Mouse (Mus musculus) lung, embryonic 16.5 days (tissue): ENCODE data around the gene Pde5a. TPM values are rescaled to one million over a fixed set of nuclear protein-coding genes. Genes with fewer than 3 reads are reported as not detected.
A peak's percentile ranks its signal among the peaks of the same experiment; 100 is the strongest.

Experiments
- ATAC-seq: fragments of 200-750 bp; cut with Nextera tagmentation; 2 replicates; pipeline ENCODE4 v1.8.0; 2017; ENCODE audit warnings: low read depth, mild to moderate bottlenecking, moderate library complexity
- H3K27ac ChIP-seq: fragments of 300-500 bp; sonication (generic); 2 replicates; pipeline ENCODE4 v1.5.1; 2014; ENCODE audit warnings: mild to moderate bottlenecking, control low read depth, low read length
- H3K27me3 ChIP-seq: fragments of 300-500 bp; sonication (generic); 2 replicates; pipeline ENCODE4 v1.6.1; 2014; ENCODE audit warnings: low read depth, low read length, mixed read lengths; ENCODE audit not compliant: control insufficient read depth, insufficient read depth
- H3K36me3 ChIP-seq: fragments of 300-500 bp; sonication (generic); 2 replicates; pipeline ENCODE4 v1.6.1; 2014; ENCODE audit warnings: low read length; ENCODE audit not compliant: control insufficient read depth, insufficient read depth
- H3K4me1 ChIP-seq: fragments of 300-500 bp; sonication (generic); replicated peaks from 2 replicates; pipeline ENCODE4 v1.6.1; 2014; ENCODE audit warnings: low read length, mixed read lengths; ENCODE audit not compliant: control insufficient read depth, insufficient read depth
- H3K4me2 ChIP-seq: fragments of 300-500 bp; sonication (generic); 2 replicates; pipeline ENCODE4 v1.6.1; 2014; ENCODE audit warnings: low read depth, low read length, control low read depth
- H3K4me3 ChIP-seq: fragments of 300-500 bp; sonication (generic); 2 replicates; pipeline ENCODE4 v1.5.1; 2014; ENCODE audit warnings: mild to moderate bottlenecking, low read length, control low read depth
- H3K9ac ChIP-seq: fragments of 300-500 bp; sonication (generic); 2 replicates; pipeline ENCODE4 v1.6.1; 2014; ENCODE audit warnings: low read length, control low read depth
- H3K9me3 ChIP-seq: fragments of 300-500 bp; sonication (generic); 2 replicates; pipeline ENCODE4 v1.6.1; 2016; ENCODE audit warnings: low read length; ENCODE audit not compliant: control insufficient read depth
- WGBS: fragments of 180-500 bp; shearing (Covaris S2); extraction: QIAGEN DNeasy Blood & Tissue Kit; methylation state at CpG from one replicate; pipeline ENCODE4 v1.1.7; 2014; 5-methylcytosine and 5-hydroxymethylcytosine counted together
- polyA plus RNA-seq: library from polyadenylated mRNA; unstranded; fragments of >200 nt; fragmentation: Nextera tagmentation; extraction: Ambion mirVana; gene quantifications from 2 replicates; pipeline ENCODE4 v1.2.1, GENCODE M21; 2015

The Pde5a gene
- polyA plus RNA-seq, 1 experiment from 2014 or later: 24.7 TPM

DNA sequence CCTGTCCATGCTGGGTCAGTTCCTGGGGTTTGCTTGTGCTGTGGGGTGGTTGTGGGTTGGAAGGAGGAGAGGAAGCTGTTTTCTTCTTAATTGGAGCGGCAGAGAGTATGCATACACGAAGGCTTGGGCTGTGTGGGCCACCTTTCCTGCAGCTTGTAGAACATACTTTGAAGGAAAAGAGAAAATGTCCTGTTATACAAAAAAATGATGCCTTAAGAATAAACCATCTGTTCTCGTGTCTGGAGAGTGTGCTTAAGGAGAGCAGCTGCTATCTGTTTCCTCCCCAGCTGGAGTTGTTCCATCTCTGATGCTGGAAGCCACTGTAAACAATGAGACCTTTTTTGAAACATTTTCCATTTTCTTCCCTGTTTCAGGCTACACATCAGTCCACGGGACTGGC is 85.8 kb downstream of the Pde5a start:
- peak overlapping the region; percentile 62 for H3K27ac ChIP-seq
- WGBS: 29% methylated on average over 4 of the region's 4 CpGs
- ATAC-seq: peak; percentile 88

DNA sequence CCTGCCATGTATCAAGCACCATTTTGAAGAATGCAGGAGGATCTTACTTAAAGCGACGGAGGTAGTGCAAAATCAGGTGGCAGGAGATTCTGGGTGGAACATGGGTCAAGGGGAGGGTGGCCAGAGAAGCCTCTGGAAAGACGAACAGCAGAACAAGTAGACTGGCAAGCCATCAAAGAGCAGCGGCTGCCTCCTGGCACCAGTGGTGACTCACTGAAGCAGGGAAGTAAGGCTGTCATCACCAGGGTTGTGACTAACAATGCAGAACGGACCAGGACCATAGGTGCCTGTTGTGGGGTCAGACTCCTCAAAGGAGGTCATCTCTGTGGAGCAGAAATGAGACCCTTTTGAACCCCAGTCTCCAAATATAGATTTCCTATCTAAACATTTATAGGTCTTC is 89.5 kb downstream of the Pde5a start:
- Histone ChIP-seq H3K36me3 (0 out of 2 replicates have a peak, but pooled peaks cover 3% of the 10 kb centered on the region), H3K9me3 (no peaks in the 10 kb centered on the region), H3K27me3 (no peaks in the 10 kb centered on the region), H3K27ac (no peak overlapping the region), H3K4me3 (no peak overlapping the region), H3K4me1 (peaks cover 4% of the 10 kb centered on the region; the same call in 1 of the 2 replicates), H3K4me2 (no peak overlapping the region), H3K9ac (no peak overlapping the region)
- no peak for ATAC-seq
- 75% methylated on average over 5 of the region's 5 CpGs for WGBS

More for the DNA sequence above, 85.8 kb downstream of the Pde5a start:
- Histone ChIP-seq H3K4me2 (no peak overlapping the region), H3K27me3 (no peaks in the 10 kb centered on the region), H3K36me3 (peaks cover 3% of the 10 kb centered on the region; the same call in 1 of the 2 replicates), H3K9me3 (no peaks in the 10 kb centered on the region), H3K4me3 (no peak overlapping the region), H3K9ac (no peak overlapping the region), H3K4me1 (peaks cover 4% of the 10 kb centered on the region; the same call in 1 of the 2 replicates)

DNA sequence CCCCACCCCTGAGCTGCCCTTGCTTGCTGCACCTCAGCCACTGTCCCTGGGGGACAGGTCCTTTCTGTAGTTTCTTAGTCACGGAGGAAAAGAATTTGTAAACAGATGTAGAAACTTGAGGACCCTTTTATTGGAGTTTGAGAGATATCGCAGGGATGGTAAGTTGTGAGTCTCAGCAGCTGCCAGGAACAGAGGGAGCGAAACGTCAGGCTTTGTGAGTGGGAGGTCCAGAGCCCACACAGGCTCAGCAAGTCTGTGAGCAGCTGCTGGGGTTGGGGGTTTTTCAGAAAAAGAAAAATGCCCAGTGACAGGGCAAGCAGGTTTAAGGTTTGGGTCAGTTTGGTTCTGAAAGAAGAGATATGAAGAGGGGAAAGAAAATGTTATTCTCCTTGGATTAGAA is 92.0 kb downstream of the Pde5a start:
- Histone ChIP-seq H3K36me3 (0 out of 2 replicates have a peak, but pooled peaks cover 5% of the 10 kb centered on the region), H3K4me1 (no peaks in the 10 kb centered on the region), H3K4me2 (no peak overlapping the region), H3K4me3 (no peak overlapping the region), H3K9ac (no peak overlapping the region), H3K9me3 (no peaks in the 10 kb centered on the region), H3K27me3 (no peaks in the 10 kb centered on the region), H3K27ac (no peak overlapping the region)
- ATAC-seq: no peak
- 29% methylated on average over 4 of the region's 4 CpGs for WGBS

GRCm38 (mm10) chr3:122828270-122829058 is 99.7 kb downstream of the Pde5a start:
- Histone ChIP-seq H3K9ac (no peak overlapping the region), H3K36me3 (0 out of 2 replicates have a peak, but pooled peaks cover 6% of the 10 kb centered on the region), H3K9me3 (no peaks in the 10 kb centered on the region), H3K4me3 (no peak overlapping the region), H3K4me2 (no peak overlapping the region), H3K27ac (no peak overlapping the region), H3K27me3 (no peaks in the 10 kb centered on the region), H3K4me1 (no peaks in the 10 kb centered on the region)
- WGBS: 88% methylated on average over 11 of the region's 11 CpGs
- ATAC-seq: no peak

DNA sequence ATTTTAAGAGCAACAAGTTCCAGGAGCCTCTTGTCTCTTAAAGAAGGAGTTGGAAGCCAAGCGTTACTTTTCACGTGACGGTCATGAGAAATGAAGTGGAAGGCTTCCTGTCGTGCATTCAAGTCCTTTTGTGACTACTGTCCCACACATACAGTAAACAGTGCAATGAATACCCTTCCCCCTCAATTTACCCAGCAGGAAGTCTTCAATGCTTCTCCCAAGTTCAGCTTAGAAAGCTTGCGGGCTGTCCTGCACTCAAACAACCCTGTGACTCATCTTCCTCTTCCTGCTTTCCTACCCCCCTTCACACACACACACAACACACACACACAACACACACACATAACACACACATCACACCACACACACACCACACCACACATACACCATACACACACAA is 105.8 kb downstream of the Pde5a start:
- 47% methylated on average over 5 of the region's 5 CpGs for WGBS

GRCm38 (mm10) chr3:122835097-122835850 is 106.5 kb downstream of the Pde5a start:
- no peaks in the 10 kb centered on the region for H3K27me3 ChIP-seq
- H3K27ac ChIP-seq: peak overlapping the region; percentile 40
- no peak overlapping the region for H3K9ac ChIP-seq
- 69% methylated on average over 8 of the region's 8 CpGs for WGBS
- H3K9me3 ChIP-seq: no peaks in the 10 kb centered on the region
- no peak overlapping the region for H3K4me2 ChIP-seq
- H3K4me1 ChIP-seq: no peaks in the 10 kb centered on the region
- ATAC-seq: peak; percentile 76
- H3K4me3 ChIP-seq: no peak overlapping the region
- peaks cover 6% of the 10 kb centered on the region for H3K36me3 ChIP-seq

More for the DNA sequence above, 105.8 kb downstream of the Pde5a start:
- Histone ChIP-seq H3K27me3 (no peaks in the 10 kb centered on the region), H3K4me2 (no peak overlapping the region), H3K27ac (peak overlapping the region; percentile 40), H3K4me3 (no peak overlapping the region), H3K9ac (no peak overlapping the region), H3K36me3 (peaks cover 2% of the 10 kb centered on the region), H3K4me1 (no peaks in the 10 kb centered on the region), H3K9me3 (no peaks in the 10 kb centered on the region)
- ATAC-seq: peak; percentile 75

DNA sequence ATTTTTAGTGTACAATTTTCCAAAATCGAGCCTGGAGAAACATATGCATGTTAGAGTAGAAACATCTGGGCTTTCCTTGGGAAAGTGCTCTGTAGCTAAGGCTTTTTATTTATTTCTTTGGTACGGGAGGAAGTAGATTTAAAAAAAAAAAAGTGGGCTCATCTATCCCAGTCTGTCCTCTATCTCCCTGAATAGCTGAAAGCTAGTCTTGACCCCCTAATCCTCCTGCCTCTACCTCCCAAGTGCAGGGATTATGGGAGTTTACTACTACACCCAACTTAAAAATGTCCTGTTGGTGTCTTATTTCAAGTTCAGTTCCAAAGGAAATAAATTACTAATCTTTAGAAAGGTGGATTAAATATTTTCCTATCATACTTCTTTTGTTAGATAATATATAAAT is 108.9 kb downstream of the Pde5a start:
- no peak for ATAC-seq
- H3K27me3 ChIP-seq: no peaks in the 10 kb centered on the region
- H3K36me3 ChIP-seq: peaks cover 16% of the 10 kb centered on the region
- H3K9me3 ChIP-seq: no peaks in the 10 kb centered on the region
- no peak overlapping the region for H3K4me2 ChIP-seq
- H3K4me1 ChIP-seq: no peaks in the 10 kb centered on the region
- WGBS: 52% methylated on average over 2 of the region's 2 CpGs
- no peak overlapping the region for H3K9ac ChIP-seq
- no peak overlapping the region for H3K4me3 ChIP-seq
- H3K27ac ChIP-seq: no peak overlapping the region

GRCm38 (mm10) chr3:122848410-122849034 is 119.8 kb downstream of the Pde5a start:
- peak; percentile 90 for ATAC-seq
- WGBS: 21% methylated on average over 5 of the region's 5 CpGs
- H3K36me3 ChIP-seq: peaks cover 18% of the 10 kb centered on the region
- H3K4me3 ChIP-seq: no peak overlapping the region
- no peaks in the 10 kb centered on the region; the same call in 1 of the 2 replicates for H3K9me3 ChIP-seq
- H3K27me3 ChIP-seq: no peaks in the 10 kb centered on the region
- peak overlapping the region; percentile 75 for H3K27ac ChIP-seq
- peaks cover 7% of the 10 kb centered on the region for H3K4me1 ChIP-seq
- H3K4me2 ChIP-seq: no peak overlapping the region
- H3K9ac ChIP-seq: no peak overlapping the region; the same call in 1 of the 2 replicates

GRCm38 (mm10) chr3:122855149-122855548 is 126.4 kb downstream of the Pde5a start:
- Histone ChIP-seq H3K4me1 (no peaks in the 10 kb centered on the region), H3K9ac (no peak overlapping the region), H3K36me3 (peaks cover 15% of the 10 kb centered on the region), H3K4me3 (no peak overlapping the region), H3K9me3 (no peaks in the 10 kb centered on the region), H3K27me3 (no peaks in the 10 kb centered on the region), H3K27ac (no peak overlapping the region), H3K4me2 (no peak overlapping the region)
- 52% methylated on average over 11 of the region's 11 CpGs for WGBS
- ATAC-seq: no peak
